Mouse (Mus musculus): Measurements from ENCODE around the gene Rasal2.

DNA sequence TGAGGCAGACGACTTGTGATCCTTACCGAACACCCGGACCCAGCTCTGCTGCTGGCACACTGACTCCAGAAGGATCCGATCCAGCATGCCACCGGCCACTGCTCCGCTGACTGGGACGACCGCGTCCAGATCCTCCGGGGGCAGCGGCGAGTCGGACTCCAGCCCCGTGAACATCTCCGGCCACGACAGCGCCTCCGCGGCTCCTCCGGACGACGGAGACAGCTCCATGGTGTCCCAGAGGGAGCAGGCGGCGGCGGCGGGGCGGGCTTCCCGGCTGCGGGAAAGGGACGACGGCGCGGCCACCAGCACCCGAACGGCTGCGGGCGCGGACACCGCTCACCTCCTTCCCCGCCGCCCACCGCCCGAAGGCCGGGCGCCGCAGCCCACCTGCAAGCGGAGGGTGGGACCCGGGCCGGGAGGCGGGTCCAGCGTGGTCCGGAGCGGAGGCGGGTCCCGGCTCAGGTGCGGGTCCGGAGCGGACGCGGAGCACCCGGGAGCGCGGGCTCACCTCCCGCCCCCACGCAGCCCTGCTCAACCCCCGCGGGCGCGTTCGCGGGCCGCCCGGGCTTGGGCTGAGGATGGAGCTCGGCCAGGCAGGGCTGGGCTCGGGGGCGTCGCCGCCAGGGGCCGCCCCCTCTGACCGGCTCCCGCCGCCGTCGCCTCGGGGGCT is 549 bp downstream of the Rasal2 start:
- no peak for TF ChIP-seq GATA1 (IDR thresholded peaks at IDR 0.05; ENCODE audit: borderline replicate concordance, low read length)
- TF ChIP-seq FLI1 (IDR thresholded peaks at IDR 0.05; ENCODE audit: low read length), result no peak

Data from megakaryocyte, embryonic 14.5 days (primary cell).